Mouse (Mus musculus): ENCODE data around the gene Lsm5.

DNA sequence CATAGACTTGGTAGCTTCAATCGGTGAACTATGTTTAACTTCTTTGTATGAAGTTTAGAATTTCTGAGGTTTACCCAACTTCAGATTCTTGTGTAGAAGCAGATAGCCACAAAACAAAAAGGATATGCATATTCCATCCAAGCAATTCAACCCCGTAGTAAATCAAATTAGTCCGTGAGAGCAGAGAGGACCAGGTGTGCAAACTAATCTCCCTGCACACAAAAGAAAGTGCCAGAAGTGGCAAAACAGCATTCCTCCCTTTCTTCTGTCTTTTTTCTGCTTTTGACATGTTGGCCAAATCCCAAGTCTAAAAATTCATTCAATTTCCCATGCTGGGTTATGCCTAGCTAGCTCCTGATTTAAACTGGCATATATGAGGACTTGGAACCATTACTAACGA lies 12.1 kb downstream of the Lsm5 start:
- TF ChIP-seq USF1 (IDR thresholded peaks at IDR 0.05; ENCODE audit: low read depth) (no peak), POLR2A (IDR thresholded peaks at IDR 0.05; ENCODE audit: insufficient read length, low read depth) (no peak), MAX (IDR thresholded peaks at IDR 0.05; ENCODE audit: low read depth) (no peak), CEBPB (IDR thresholded peaks at IDR 0.05; ENCODE audit: insufficient read depth, poor library complexity, severe bottlenecking) (no peak), E2F4 (IDR thresholded peaks at IDR 0.05; ENCODE audit: insufficient read depth) (no peak), POLR2AphosphoS2 (IDR thresholded peaks at IDR 0.05; ENCODE audit: insufficient read length, low read depth) (no peak), TCF3 (IDR thresholded peaks at IDR 0.05; ENCODE audit: insufficient read length, low read depth) (no peak), REST (IDR thresholded peaks at IDR 0.05; ENCODE audit: insufficient read depth, insufficient read length) (no peak), MYOD1 (IDR thresholded peaks at IDR 0.05; ENCODE audit: control insufficient read depth in 1 of 3, insufficient read length in 2 of 3, low read depth in 2 of 3) (no peak), SRF (IDR thresholded peaks at IDR 0.05; ENCODE audit: control insufficient read depth, insufficient read length, low read depth) (no peak), TCF12 (IDR thresholded peaks at IDR 0.05; ENCODE audit: insufficient read depth, poor library complexity, severe bottlenecking) (no peak)
